Mouse (Mus musculus): Measurements from ENCODE around the gene Tmem44. TPM values are rescaled to one million over a fixed set of nuclear protein-coding genes. Genes with fewer than 3 reads are reported as not detected.

Tmem44 gene
- polyA plus RNA-seq, 1 experiment, result 20.8 TPM

GRCm38 (mm10) chr16:30501621-30502020 is 49.0 kb downstream of the Tmem44 start:
- no peak for TF ChIP-seq POLR2A (IDR thresholded peaks at IDR 0.05; ENCODE audit: borderline replicate concordance, insufficient read depth, low read length)
- TF ChIP-seq CTCF (IDR thresholded peaks at IDR 0.05; ENCODE audit: borderline replicate concordance, insufficient read depth, low read depth, low read length), result no peak
- no peak overlapping the region for H3K27ac ChIP-seq (ENCODE audit: insufficient read depth, low read length)
- H3K27me3 ChIP-seq (ENCODE audit: control insufficient read depth, insufficient read depth, low read length), result no peaks in the 10 kb centered on the region
- H3K4me1 ChIP-seq (ENCODE audit: control insufficient read depth, insufficient read depth, low read length), result no peaks in the 10 kb centered on the region
- no peak for DNase-seq
- 80% methylated on average over 5 of the region's 5 CpGs for WGBS
- H3K4me3 ChIP-seq (replicated peaks; ENCODE audit: insufficient read depth, low read depth, low read length), result no peak overlapping the region

GRCm38 (mm10) chr16:30500223-30500622 is 50.4 kb downstream of the Tmem44 start:
- H3K4me1 ChIP-seq (ENCODE audit: control insufficient read depth, insufficient read depth, low read length), result no peaks in the 10 kb centered on the region
- WGBS, result 83% methylated on average over 7 of the region's 7 CpGs
- no peak overlapping the region for H3K27ac ChIP-seq (ENCODE audit: insufficient read depth, low read length)
- TF ChIP-seq POLR2A (IDR thresholded peaks at IDR 0.05; ENCODE audit: borderline replicate concordance, insufficient read depth, low read length) (no peak), CTCF (IDR thresholded peaks at IDR 0.05; ENCODE audit: borderline replicate concordance, insufficient read depth, low read depth, low read length) (no peak)
- no peaks in the 10 kb centered on the region for H3K27me3 ChIP-seq (ENCODE audit: control insufficient read depth, insufficient read depth, low read length)
- no peak for DNase-seq
- no peak overlapping the region for H3K4me3 ChIP-seq (replicated peaks; ENCODE audit: insufficient read depth, low read depth, low read length)

- WGBS, result 22% methylated on average over 16 of the region's 16 CpGs
- H3K27ac ChIP-seq (ENCODE audit: insufficient read depth, low read length), result no peak overlapping the region
- no peaks in the 10 kb centered on the region for H3K27me3 ChIP-seq (ENCODE audit: control insufficient read depth, insufficient read depth, low read length)
- no peaks in the 10 kb centered on the region for H3K4me1 ChIP-seq (ENCODE audit: control insufficient read depth, insufficient read depth, low read length)
- TF ChIP-seq POLR2A (IDR thresholded peaks at IDR 0.05; ENCODE audit: borderline replicate concordance, insufficient read depth, low read length) (no peak), CTCF (IDR thresholded peaks at IDR 0.05; ENCODE audit: borderline replicate concordance, insufficient read depth, low read depth, low read length) (no peak)
- no peak overlapping the region for H3K4me3 ChIP-seq (replicated peaks; ENCODE audit: insufficient read depth, low read depth, low read length)
- DNase-seq, result no peak
These were observed 51.4 kb downstream of the Tmem44 start for GRCm38 (mm10) chr16:30499126-30499857.

GRCm38 (mm10) chr16:30497307-30497706 is 53.3 kb downstream of the Tmem44 start:
- no peak overlapping the region for H3K27ac ChIP-seq (ENCODE audit: insufficient read depth, low read length)
- H3K4me1 ChIP-seq (ENCODE audit: control insufficient read depth, insufficient read depth, low read length), result no peaks in the 10 kb centered on the region
- no peak for DNase-seq
- WGBS, result 88% methylated on average over 5 of the region's 5 CpGs
- no peaks in the 10 kb centered on the region for H3K27me3 ChIP-seq (ENCODE audit: control insufficient read depth, insufficient read depth, low read length)
- TF ChIP-seq POLR2A (IDR thresholded peaks at IDR 0.05; ENCODE audit: borderline replicate concordance, insufficient read depth, low read length) (no peak), CTCF (IDR thresholded peaks at IDR 0.05; ENCODE audit: borderline replicate concordance, insufficient read depth, low read depth, low read length) (no peak)
- no peak overlapping the region for H3K4me3 ChIP-seq (replicated peaks; ENCODE audit: insufficient read depth, low read depth, low read length)

GRCm38 (mm10) chr16:30494883-30495282 is 55.8 kb downstream of the Tmem44 start:
- Histone ChIP-seq H3K27ac (ENCODE audit: insufficient read depth, low read length) (no peak overlapping the region), H3K4me3 (replicated peaks; ENCODE audit: insufficient read depth, low read depth, low read length) (no peak overlapping the region), H3K27me3 (ENCODE audit: control insufficient read depth, insufficient read depth, low read length) (no peaks in the 10 kb centered on the region), H3K4me1 (ENCODE audit: control insufficient read depth, insufficient read depth, low read length) (no peaks in the 10 kb centered on the region)
- no peak for TF ChIP-seq POLR2A (IDR thresholded peaks at IDR 0.05; ENCODE audit: borderline replicate concordance, insufficient read depth, low read length)
- 91% methylated on average over 6 of the region's 6 CpGs for WGBS
- no peak for DNase-seq

- Histone ChIP-seq H3K4me1 (ENCODE audit: control insufficient read depth, insufficient read depth, low read length) (no peaks in the 10 kb centered on the region), H3K27ac (ENCODE audit: insufficient read depth, low read length) (no peak overlapping the region), H3K4me3 (replicated peaks; ENCODE audit: insufficient read depth, low read depth, low read length) (no peak overlapping the region), H3K27me3 (ENCODE audit: control insufficient read depth, insufficient read depth, low read length) (no peaks in the 10 kb centered on the region)
- DNase-seq, result no peak
- TF ChIP-seq POLR2A (IDR thresholded peaks at IDR 0.05; ENCODE audit: borderline replicate concordance, insufficient read depth, low read length) (no peak), CTCF (IDR thresholded peaks at IDR 0.05; ENCODE audit: borderline replicate concordance, insufficient read depth, low read depth, low read length) (no peak)
- WGBS, result 81% methylated on average over 4 of the region's 4 CpGs
These were observed 58.9 kb downstream of the Tmem44 start for GRCm38 (mm10) chr16:30491742-30492141.

- 14% methylated on average over 2 of the region's 2 CpGs for WGBS
- Histone ChIP-seq H3K4me1 (ENCODE audit: control insufficient read depth, insufficient read depth, low read length) (no peaks in the 10 kb centered on the region), H3K27me3 (ENCODE audit: control insufficient read depth, insufficient read depth, low read length) (no peaks in the 10 kb centered on the region), H3K4me3 (replicated peaks; ENCODE audit: insufficient read depth, low read depth, low read length) (no peak overlapping the region), H3K27ac (ENCODE audit: insufficient read depth, low read length) (no peak overlapping the region)
- TF ChIP-seq POLR2A (IDR thresholded peaks at IDR 0.05; ENCODE audit: borderline replicate concordance, insufficient read depth, low read length), result no peak
- no peak for TF ChIP-seq CTCF (IDR thresholded peaks at IDR 0.05; ENCODE audit: borderline replicate concordance, insufficient read depth, low read depth, low read length)
- DNase-seq, result no peak
These were observed 59.9 kb downstream of the Tmem44 start for GRCm38 (mm10) chr16:30490791-30491190.

GRCm38 (mm10) chr16:30490316-30490715 is 60.3 kb downstream of the Tmem44 start:
- Histone ChIP-seq H3K27ac (ENCODE audit: insufficient read depth, low read length) (no peak overlapping the region), H3K27me3 (ENCODE audit: control insufficient read depth, insufficient read depth, low read length) (no peaks in the 10 kb centered on the region), H3K4me1 (ENCODE audit: control insufficient read depth, insufficient read depth, low read length) (no peaks in the 10 kb centered on the region), H3K4me3 (replicated peaks; ENCODE audit: insufficient read depth, low read depth, low read length) (no peak overlapping the region)
- TF ChIP-seq CTCF (IDR thresholded peaks at IDR 0.05; ENCODE audit: borderline replicate concordance, insufficient read depth, low read depth, low read length), result no peak
- no peak for TF ChIP-seq POLR2A (IDR thresholded peaks at IDR 0.05; ENCODE audit: borderline replicate concordance, insufficient read depth, low read length)
- no peak for DNase-seq
- WGBS, result 40% methylated on average over 4 of the region's 4 CpGs

All from cerebellum, adult 2 months (tissue).